Comparison of ENCODE assay signal across 15 mouse cellular contexts in genomic region chr10:92284231-92284630, GRCm38 (mm10).
"Had no signal": no experiment of that assay in that cellular context is flagged by ENCODE, and none has a peak within 500 bp of the region (broad histone marks: within the 10 kb centered on the region; RNA-seq: fewer than 3 reads in every experiment).

No protein-coding gene starts in this region.

- H3K9ac ChIP-seq: limb, embryonic 15.5 days; liver, embryonic 12.5 days; lung, embryonic 14.5 days; neural tube, embryonic 15.5 days had no signal

- H3K4me3 ChIP-seq: limb, embryonic 15.5 days; liver, embryonic 12.5 days; midbrain, embryonic 10.5 days; myocyte; neural tube, embryonic 15.5 days had no signal

- H3K36me3 ChIP-seq: limb, embryonic 15.5 days; liver, embryonic 12.5 days; midbrain, embryonic 10.5 days; neural tube, embryonic 15.5 days had no signal

- H3K27ac ChIP-seq: limb, embryonic 15.5 days; liver, embryonic 12.5 days; midbrain, embryonic 10.5 days; neural tube, embryonic 15.5 days had no signal

- ATAC-seq: liver, embryonic 12.5 days had no signal

- H3K4me1 ChIP-seq: limb, embryonic 15.5 days; liver, embryonic 12.5 days; neural tube, embryonic 15.5 days had no signal

- DNase-seq: kidney, adult 8-10 months; kidney, postnatal 14 days; layer of hippocampus, adult 9-11 months; layer of hippocampus, postnatal 36 days; lung, embryonic 14.5 days; lung, postnatal 10 days; lung, postnatal 4 days; right cerebral cortex, adult 18-20 months; right cerebral cortex, postnatal 25 days; thymus, postnatal 4 days had no signal

- H3K27me3 ChIP-seq: limb, embryonic 15.5 days; liver, embryonic 12.5 days; neural tube, embryonic 15.5 days had no signal

- H3K4me2 ChIP-seq: limb, embryonic 15.5 days; liver, embryonic 12.5 days; lung, embryonic 14.5 days; neural tube, embryonic 15.5 days had no signal

- H3K9me3 ChIP-seq: limb, embryonic 15.5 days; liver, embryonic 12.5 days; midbrain, embryonic 10.5 days; neural tube, embryonic 15.5 days had no signal
